Mouse (Mus musculus): ENCODE measurements around the gene Supt7l. TPM values are rescaled to one million over a fixed set of nuclear protein-coding genes. Genes with fewer than 3 reads are reported as not detected.

Gene Supt7l
- total RNA-seq (2018; cell fraction: chromatin; rRNA removed), result 10 to 100 TPM in 22 of 26 experiments, 1 to 10 TPM in 4; 5.2 to 38.6 (median 22.7) TPM
- total RNA-seq (2018; cell fraction: cytosol; rRNA removed), result 10 to 100 TPM in 23 of 26 experiments, 1 to 10 TPM in 3; 8.9 to 17.8 (median 15.0) TPM
- total RNA-seq (2018; cell fraction: nucleus; rRNA removed), result 10 to 100 TPM in 22 of 26 experiments, 1 to 10 TPM in 4; 6.1 to 45.5 (median 19.1) TPM
- 11.8 to 14.0 TPM (median 13.9 TPM) in 3 replicates for polyA plus RNA-seq (2018)

DNA sequence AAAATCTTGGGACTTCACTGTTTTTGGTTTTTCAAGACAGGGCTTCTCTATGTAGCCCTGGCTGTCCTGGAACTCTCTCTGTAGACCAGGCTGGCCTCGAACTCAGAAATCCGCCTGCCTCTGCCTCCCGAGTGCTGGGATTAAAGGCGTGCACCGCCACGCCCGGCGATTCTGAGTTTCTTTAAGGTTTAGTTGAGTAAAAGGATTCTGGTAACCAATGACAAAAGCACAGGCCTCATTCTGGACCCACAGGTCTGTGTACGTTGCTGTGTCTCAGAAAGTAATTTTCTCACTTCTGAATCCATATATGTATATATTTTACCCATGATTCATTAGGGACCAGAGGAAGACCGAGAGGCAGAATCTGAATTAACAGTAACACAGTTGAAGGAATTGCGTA is at the start of gene Supt7l:
Gene Supt7l, minus strand, starts transcription at position 101 of the 400 bp plus-strand sequence.
- Histone ChIP-seq H3K27ac (peak within 1 kb of the TSS; percentile 77), H3K36me3 (ENCODE audit: inconsistent target) (peaks cover 31% of the 10 kb centered on the region), H3K4me3 (ENCODE audit: inconsistent target) (peak within 1 kb of the TSS; percentile 88), H3K79me2 (ENCODE audit: inconsistent target) (peaks cover 51% of the 10 kb centered on the region)
- WGBS (ENCODE audit: missing documents), result 88% methylated on average over 9 of the region's 11 CpGs

DNA sequence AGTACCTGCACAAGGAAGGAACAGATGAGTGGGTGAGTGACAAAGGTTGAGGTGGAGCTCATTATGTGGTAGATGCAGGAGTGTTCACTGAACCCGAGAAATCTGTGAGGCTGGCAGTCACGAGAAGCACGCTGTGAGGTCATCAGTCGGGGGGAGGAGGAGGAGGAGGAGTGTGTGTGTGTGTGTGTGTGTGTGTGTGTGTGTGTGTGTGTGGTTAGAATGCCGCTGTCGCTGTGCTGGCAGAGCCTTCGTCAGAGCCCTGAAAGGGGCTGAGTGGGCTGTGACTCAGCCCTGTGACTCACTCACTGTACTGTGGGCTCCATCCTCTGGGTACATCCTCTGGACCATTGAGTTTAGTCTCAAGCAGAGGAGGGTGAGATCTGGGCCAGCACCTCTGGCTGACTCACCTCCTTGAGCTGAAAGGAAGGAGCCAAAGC is 49.0 kb upstream of the Supt7l start:
- H3K79me2 ChIP-seq (ENCODE audit: inconsistent target), result no peaks in the 10 kb centered on the region
- no peaks in the 10 kb centered on the region for H3K36me3 ChIP-seq (ENCODE audit: inconsistent target)
- no peak overlapping the region for H3K4me3 ChIP-seq (ENCODE audit: inconsistent target)
- 23% methylated on average over 7 of the region's 7 CpGs for WGBS (ENCODE audit: missing documents)
- H3K27ac ChIP-seq, result peak overlapping the region; percentile 73

DNA sequence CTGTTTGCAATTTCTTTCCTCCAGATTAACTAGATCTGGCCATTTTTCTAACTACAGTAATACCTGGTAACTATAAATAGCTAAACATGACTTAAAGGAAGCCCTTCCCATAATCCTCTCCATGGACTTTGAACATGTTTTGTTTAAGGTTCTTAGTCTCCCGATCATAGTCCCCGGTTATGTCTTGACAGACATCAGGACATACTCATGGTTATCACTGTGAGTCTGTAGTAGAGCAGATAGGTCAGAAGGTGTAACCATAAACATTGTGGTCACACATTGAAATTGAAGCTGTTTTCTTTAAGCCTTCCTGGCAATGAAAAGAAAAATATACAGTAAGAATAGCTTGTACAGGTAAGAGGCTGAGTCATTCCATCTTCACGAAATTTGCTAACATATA is 46.1 kb upstream of the Supt7l start:
- 92% methylated on average over 3 of the region's 3 CpGs for WGBS (ENCODE audit: missing documents)
- no peaks in the 10 kb centered on the region for H3K36me3 ChIP-seq (ENCODE audit: inconsistent target)
- H3K4me3 ChIP-seq (ENCODE audit: inconsistent target), result no peak overlapping the region
- H3K79me2 ChIP-seq (ENCODE audit: inconsistent target), result peaks cover 12% of the 10 kb centered on the region
- no peak overlapping the region for H3K27ac ChIP-seq

DNA sequence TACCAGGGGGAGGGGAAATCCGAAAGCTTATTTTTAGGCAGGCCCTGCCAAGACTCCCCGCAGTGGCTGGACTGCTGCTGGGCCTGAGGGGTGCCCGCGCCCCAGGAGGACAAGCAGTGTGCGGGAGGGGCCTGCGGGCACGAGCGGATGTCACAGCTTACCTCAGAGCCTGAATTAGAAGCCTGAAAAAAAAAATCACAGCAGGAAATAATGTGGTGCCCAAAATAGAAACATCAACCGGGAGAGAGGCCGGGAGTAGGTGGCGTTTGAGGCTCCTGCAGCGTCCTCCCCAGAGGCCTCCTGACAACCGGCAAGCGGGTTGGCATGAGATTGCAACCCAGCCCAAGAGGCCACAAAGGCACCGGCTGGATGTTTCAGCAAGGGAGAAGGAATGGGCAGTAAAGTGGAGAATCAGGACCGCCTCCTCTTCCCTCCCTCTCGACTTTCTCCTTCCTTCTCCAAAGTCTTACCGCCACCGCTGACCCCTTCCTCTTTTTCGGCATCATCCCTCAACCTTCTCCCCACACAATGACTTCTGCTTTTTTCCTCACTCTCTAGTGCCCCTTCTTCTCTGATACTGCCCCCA is 43.5 kb upstream of the Supt7l start:
- 2% methylated on average over 20 of the region's 20 CpGs for whole genome bisulfite sequencing (ENCODE audit: missing documents)
- peaks cover 26% of the 10 kb centered on the region for H3K79me2 ChIP-seq (ENCODE audit: inconsistent target)
- H3K27ac ChIP-seq, result peak overlapping the region; percentile 98
- H3K36me3 ChIP-seq (ENCODE audit: inconsistent target), result no peaks in the 10 kb centered on the region
- H3K4me3 ChIP-seq (ENCODE audit: inconsistent target), result peak overlapping the region; percentile 38

DNA sequence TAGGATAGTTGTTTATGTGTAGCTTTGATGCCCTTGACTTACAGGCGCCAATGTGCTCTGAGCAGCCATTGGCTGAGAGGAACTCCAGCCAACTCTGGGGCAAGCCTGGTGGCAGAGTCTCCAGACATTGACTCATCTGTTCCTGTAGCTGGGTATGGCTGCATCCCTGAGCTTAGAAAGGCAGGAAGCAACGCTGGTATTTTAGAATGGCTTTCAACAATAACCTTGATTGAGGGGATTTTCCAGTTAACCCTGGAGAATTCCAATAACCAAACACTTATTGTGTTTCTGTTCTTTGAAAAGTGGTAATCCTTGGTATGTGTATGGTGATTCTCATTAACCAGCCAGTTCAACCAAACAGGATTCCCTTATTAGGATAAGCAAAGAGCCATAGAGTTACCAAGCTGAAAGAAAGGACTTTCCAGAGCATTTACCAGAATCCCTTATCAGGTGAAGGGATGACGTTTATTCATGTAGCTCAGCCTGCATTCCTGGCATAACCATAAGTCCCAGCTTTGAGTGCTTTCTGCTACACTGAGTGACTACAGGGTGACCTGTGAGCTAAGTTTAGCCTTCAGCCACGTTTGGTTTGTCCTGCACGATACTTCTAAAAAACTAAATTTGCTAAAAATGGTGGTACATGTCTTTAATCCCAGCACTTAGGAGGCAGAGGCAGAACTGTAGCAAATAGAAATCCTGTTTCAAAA is 40.5 kb upstream of the Supt7l start:
- WGBS (ENCODE audit: missing documents), result 82% methylated on average over 5 of the region's 5 CpGs
- H3K27ac ChIP-seq, result peak overlapping the region; percentile 98
- no peak overlapping the region for H3K4me3 ChIP-seq (ENCODE audit: inconsistent target)
- peaks cover 26% of the 10 kb centered on the region for H3K79me2 ChIP-seq (ENCODE audit: inconsistent target)
- H3K36me3 ChIP-seq (ENCODE audit: inconsistent target), result no peaks in the 10 kb centered on the region

DNA sequence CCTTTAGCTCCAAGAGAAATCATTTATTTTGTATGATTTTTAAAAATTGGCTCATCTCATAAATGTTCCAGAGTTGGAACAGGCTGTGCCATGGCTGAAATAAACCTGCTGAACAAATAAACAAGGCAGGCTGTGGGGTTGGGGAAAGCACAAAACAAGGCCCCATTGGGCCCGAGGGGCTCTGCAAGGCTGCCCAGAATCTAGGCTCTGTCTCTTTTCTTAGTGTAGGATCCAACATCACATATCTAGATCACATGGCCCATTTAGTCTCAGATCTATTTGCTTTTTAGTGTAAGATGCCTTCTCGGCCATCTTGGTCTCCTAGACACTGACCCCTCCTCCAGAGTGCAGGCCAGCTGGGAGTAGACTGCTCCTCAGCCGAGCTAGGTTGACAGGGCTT is 38.9 kb upstream of the Supt7l start:
- 92% methylated on average over 3 of the region's 3 CpGs for WGBS (ENCODE audit: missing documents)
- no peak overlapping the region for H3K4me3 ChIP-seq (ENCODE audit: inconsistent target)
- H3K79me2 ChIP-seq (ENCODE audit: inconsistent target), result peaks cover 26% of the 10 kb centered on the region
- 0 out of 2 replicates have a peak, but pooled peaks cover 15% of the 10 kb centered on the region for H3K36me3 ChIP-seq (ENCODE audit: inconsistent target)
- no peak overlapping the region for H3K27ac ChIP-seq

DNA sequence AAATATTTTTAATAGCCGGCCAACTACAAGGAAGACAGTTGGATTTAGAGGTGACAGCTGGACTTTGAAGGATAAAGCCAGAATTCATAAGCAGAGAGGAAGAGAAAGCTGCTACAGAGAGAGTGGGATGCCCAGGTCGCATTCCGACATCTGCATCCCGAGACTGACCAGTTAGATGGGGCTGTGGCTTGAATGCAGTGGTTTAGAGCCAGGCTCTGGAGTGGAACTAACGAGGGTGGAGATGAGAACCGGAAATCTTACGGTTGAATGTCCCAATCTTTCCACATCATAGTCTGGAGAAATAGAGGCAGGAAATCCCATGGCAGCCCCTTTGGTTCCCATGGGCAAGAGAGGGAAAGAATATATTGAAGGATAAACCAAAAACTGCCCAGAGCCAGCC is 38.4 kb upstream of the Supt7l start:
- WGBS (ENCODE audit: missing documents), result 93% methylated on average over 7 of the region's 7 CpGs
- Histone ChIP-seq H3K36me3 (ENCODE audit: inconsistent target) (0 out of 2 replicates have a peak, but pooled peaks cover 15% of the 10 kb centered on the region), H3K27ac (no peak overlapping the region), H3K79me2 (ENCODE audit: inconsistent target) (peaks cover 26% of the 10 kb centered on the region), H3K4me3 (ENCODE audit: inconsistent target) (no peak overlapping the region)

DNA sequence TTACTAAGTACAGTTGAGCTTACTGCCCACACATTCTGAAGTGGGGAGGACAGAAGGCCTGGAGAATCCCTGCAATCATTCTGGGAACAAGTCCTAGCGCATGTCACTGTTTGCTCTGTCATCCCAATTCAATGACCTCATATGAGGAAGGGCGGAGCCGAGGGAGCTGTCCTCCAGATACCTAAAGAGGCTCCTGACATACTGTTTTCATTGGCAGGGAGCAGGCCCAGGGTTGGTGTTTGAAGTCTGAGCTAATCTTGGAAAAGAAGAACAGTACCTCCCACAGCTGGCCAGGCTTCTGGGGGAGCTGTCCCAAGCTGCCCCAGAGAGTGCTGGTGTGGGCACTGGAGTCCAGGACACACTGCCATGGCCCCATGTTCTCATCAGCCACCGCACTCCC is 37.4 kb upstream of the Supt7l start:
- 0 out of 2 replicates have a peak, but pooled peaks cover 15% of the 10 kb centered on the region for H3K36me3 ChIP-seq (ENCODE audit: inconsistent target)
- H3K4me3 ChIP-seq (ENCODE audit: inconsistent target), result no peak overlapping the region
- H3K79me2 ChIP-seq (ENCODE audit: inconsistent target), result peaks cover 26% of the 10 kb centered on the region
- WGBS (ENCODE audit: missing documents), result 90% methylated on average over 4 of the region's 4 CpGs
- no peak overlapping the region for H3K27ac ChIP-seq

DNA sequence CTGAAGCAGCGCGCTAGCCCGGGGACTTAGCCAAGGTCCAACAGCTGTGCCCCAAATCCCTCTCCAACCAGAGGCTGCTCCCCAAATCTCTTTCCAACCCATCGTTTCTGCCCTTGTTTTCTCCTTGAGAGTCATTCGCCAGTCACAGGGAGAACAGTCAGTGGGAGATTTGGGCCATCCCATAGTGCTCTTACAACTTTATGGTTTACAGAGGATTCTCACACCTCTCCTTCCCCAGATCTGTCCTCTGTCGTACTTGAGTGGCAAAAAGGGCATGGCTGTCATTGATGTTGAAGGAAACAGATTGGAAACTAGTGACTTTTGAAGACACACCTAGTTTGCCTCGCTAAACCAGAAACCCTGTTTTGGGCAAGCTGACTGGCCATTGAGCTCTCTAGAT is 36.3 kb upstream of the Supt7l start:
- peaks cover 16% of the 10 kb centered on the region for H3K79me2 ChIP-seq (ENCODE audit: inconsistent target)
- 0 out of 2 replicates have a peak, but pooled peaks cover 20% of the 10 kb centered on the region for H3K36me3 ChIP-seq (ENCODE audit: inconsistent target)
- H3K27ac ChIP-seq, result no peak overlapping the region
- WGBS (ENCODE audit: missing documents), result 43% methylated on average over 7 of the region's 7 CpGs
- no peak overlapping the region for H3K4me3 ChIP-seq (ENCODE audit: inconsistent target)

DNA sequence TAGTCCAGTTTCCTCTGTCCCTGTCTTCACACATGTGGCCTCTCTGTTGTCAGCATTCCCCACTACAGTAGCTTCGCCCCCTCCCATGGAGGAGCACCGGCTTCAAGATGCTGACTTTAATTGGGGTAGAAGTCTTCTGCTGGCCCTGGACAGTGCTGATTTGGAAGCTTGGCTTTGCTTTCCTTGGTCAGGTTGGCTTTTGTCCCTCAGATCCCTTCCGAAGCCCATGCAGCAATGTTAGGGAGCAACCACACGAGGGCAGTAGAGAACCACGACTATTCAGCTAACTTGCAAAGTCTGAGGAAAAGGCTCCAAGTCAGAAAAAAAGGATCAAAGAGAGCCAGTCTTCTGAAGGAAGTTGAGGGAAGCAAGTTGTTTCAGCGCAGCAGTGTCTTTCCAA is 35.9 kb upstream of the Supt7l start:
- Histone ChIP-seq H3K27ac (no peak overlapping the region), H3K4me3 (ENCODE audit: inconsistent target) (no peak overlapping the region), H3K36me3 (ENCODE audit: inconsistent target) (0 out of 2 replicates have a peak, but pooled peaks cover 24% of the 10 kb centered on the region), H3K79me2 (ENCODE audit: inconsistent target) (peaks cover 12% of the 10 kb centered on the region; the same call in 1 of the 2 replicates)
- WGBS (ENCODE audit: missing documents), result 14% methylated on average over 6 of the region's 6 CpGs

DNA sequence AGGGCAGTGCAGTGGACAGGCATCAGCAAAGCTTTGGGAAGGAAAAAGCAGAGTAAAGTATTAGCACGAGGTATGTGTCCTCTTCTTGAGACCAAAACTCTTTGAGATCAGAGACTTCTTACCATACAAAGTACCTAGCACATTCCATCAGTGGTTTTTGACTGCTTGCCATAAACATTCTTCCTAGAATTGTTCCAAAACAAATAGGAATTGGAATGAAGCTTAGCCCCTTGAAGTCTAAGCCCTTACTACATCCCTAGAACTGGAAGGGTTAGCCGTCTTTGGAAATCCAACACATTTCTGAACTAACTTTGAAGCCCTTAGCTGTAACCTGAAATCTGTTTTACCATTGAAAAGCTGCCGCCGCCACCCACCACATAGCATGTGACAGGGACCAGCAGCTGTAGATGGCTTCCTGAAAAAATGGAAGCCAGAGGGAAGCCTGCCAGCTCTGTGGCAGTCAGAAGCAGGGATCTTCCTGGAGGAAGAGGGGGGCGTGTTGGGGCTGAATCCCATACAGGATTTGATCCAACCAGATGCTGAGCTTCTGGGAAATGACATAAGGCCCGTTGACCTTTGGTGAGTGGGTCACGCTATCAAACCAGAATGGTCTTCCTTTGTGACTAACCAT is 34.5 kb upstream of the Supt7l start:
- Histone ChIP-seq H3K4me3 (ENCODE audit: inconsistent target) (no peak overlapping the region), H3K36me3 (ENCODE audit: inconsistent target) (0 out of 2 replicates have a peak, but pooled peaks cover 24% of the 10 kb centered on the region), H3K79me2 (ENCODE audit: inconsistent target) (no peaks in the 10 kb centered on the region), H3K27ac (no peak overlapping the region)
- WGBS (ENCODE audit: missing documents), result 94% methylated on average over 7 of the region's 7 CpGs

DNA sequence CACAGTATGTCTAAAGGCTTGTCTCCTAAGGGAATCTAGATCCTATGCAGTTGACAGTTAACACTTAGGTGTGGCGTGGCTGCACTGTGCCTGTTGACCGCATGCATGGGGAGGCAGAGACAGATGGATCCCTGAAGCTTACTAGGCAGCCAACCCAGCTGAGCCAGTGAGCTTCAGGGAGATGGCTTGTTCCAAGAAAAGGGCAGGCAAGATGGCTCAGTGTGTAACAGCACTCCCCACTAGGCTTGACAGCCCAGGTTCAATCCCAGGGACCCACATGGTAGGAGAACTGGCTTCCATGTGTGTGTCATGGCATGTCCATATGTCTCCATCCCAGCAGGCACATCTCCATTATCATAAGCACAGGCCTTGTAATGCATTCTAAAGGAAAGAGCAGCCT is 32.7 kb upstream of the Supt7l start:
- WGBS (ENCODE audit: missing documents), result 100% methylated on average over 2 of the region's 2 CpGs
- H3K36me3 ChIP-seq (ENCODE audit: inconsistent target), result peaks cover 32% of the 10 kb centered on the region
- no peak overlapping the region for H3K27ac ChIP-seq
- H3K79me2 ChIP-seq (ENCODE audit: inconsistent target), result no peaks in the 10 kb centered on the region
- no peak overlapping the region for H3K4me3 ChIP-seq (ENCODE audit: inconsistent target)

DNA sequence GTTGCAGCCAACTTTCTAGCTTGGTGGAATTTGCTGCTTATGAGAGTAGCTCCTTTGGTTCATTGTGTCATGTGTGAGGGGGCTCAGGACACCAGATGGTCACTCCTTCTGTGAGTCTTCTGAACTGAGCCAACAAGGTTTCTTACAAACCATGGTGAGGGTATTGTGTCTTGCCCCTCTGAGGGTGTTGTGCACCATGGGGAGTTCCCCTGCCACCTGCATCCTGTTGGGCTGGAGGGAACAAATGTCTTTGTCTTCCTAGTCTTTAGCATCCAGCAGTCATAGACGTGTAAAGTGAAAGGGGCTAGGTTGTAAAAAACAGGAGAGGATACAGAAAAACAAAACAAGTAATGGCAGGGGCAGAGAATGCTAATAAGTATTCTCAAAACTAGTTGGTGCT is 31.8 kb upstream of the Supt7l start:
- Histone ChIP-seq H3K79me2 (ENCODE audit: inconsistent target) (no peaks in the 10 kb centered on the region), H3K4me3 (ENCODE audit: inconsistent target) (no peak overlapping the region), H3K27ac (no peak overlapping the region), H3K36me3 (ENCODE audit: inconsistent target) (peaks cover 41% of the 10 kb centered on the region)
- WGBS (ENCODE audit: missing documents), result 67% methylated on average over 1 of the region's 1 CpGs

DNA sequence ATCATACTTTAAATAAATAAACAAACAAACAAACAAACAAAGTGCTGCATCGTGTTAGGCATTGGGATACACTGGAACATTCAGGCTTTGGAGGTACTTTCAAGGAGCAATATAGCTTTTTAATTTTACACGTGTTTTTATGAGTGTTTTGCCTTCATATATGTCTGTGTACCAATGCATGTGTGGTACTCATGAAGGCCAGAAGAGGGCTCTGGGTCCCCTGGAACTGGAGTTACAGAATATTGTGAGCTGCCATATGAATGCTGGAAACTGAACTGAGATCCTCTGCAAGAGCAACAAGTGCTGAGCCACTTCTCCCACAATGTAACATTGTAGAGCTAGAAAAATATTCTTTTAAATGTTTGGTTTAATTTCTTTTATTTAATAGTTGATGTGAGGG is 7.6 kb upstream of the Supt7l start:
- Histone ChIP-seq H3K79me2 (ENCODE audit: inconsistent target) (no peaks in the 10 kb centered on the region), H3K27ac (no peak overlapping the region), H3K36me3 (ENCODE audit: inconsistent target) (peaks cover 79% of the 10 kb centered on the region), H3K4me3 (ENCODE audit: inconsistent target) (no peak overlapping the region)
- 94% methylated on average over 2 of the region's 2 CpGs for whole genome bisulfite sequencing (ENCODE audit: missing documents)
